Mouse (Mus musculus) MEL (cell line): Measurements from ENCODE around the gene Stk19.
"Not testable (repeated sequence)": the region's sequence is repeated elsewhere in the genome, so short reads cannot be mapped to it uniquely, and the experiment has no call there.

Source experiments
- GABPA ChIP-seq: IDR thresholded peaks from 2 replicates; pipeline ENCODE4 v1.6.1; 2012; ENCODE audit warnings: low read depth, mild to moderate bottlenecking, inconsistent platforms, low read length, improper control_type of control experiment, moderate library complexity
- GATA1 ChIP-seq: IDR thresholded peaks from 2 replicates; pipeline ENCODE4 v1.6.1; 2011; ENCODE audit warnings: low read depth, low read length, improper control_type of control experiment
- MAX ChIP-seq: IDR thresholded peaks from 2 replicates; pipeline ENCODE4 v1.6.1; 2011; ENCODE audit warnings: low read length, improper control_type of control experiment
- MYC ChIP-seq: IDR thresholded peaks from 2 replicates; pipeline ENCODE4 v1.6.1; 2011; ENCODE audit warnings: low read depth, mild to moderate bottlenecking, low read length, improper control_type of control experiment, moderate library complexity
- TAL1 ChIP-seq: IDR thresholded peaks from 2 replicates; pipeline ENCODE4 v1.6.1; 2012; ENCODE audit warnings: mild to moderate bottlenecking, inconsistent platforms, low read length, moderate library complexity, mixed read lengths

- TF ChIP-seq TAL1, MYC, GABPA, MAX, GATA1: not testable (repeated sequence)
Measured at GRCm38 (mm10) chr17:34798071-34798470, 38.7 kb downstream of the Stk19 start.
